Mouse (Mus musculus): ENCODE measurements around the gene Grin2b. TPM values are rescaled to one million over a fixed set of nuclear protein-coding genes. Genes with fewer than 3 reads are reported as not detected.

Grin2b gene
- polyA plus RNA-seq, 1 experiment = not detected

DNA sequence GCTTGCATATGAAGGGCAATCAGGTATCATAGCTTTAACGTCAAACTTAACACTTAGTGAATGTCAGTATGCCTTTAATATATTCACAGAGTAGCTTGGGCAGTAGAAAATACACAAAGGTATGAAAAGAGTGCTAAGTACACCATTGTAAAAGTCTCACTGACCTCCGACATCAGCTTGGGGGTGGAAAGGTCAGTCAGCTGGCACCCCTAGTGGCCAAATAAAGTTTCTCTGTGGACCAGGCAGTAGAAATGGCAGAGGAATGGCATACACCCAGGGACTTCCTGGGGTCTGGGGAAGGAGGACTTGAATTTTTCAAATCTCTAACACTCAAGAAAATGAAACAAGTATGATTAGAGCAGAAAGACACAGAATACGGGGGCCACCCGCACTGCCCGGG, 339.8 kb downstream of the Grin2b start:
- no peak for TF ChIP-seq FOSL1 (IDR thresholded peaks at IDR 0.05; ENCODE audit: insufficient read depth, low read length, poor library complexity, severe bottlenecking)

DNA sequence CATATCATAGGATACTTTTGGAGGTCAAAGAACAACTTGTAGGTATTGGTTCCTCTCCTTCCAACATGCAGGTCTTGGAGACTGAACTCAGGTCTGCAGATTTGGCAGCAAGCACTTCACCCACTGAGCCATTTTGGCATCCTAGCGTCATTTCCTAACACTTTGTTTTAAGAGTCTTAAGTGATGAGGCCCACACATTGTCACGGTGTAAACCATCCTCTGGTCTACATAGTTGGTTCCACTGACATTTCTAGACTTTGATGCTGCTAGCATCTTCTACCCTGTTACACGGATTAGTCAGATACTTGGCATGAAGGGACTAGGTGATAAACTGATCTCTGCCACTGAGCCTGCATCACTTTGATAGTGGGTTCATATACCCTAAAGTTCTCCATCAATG, 341.3 kb downstream of the Grin2b start:
- H3K79me3 ChIP-seq (ENCODE audit: low read depth) = no peaks in the 10 kb centered on the region
- no peak for TF ChIP-seq CEBPB (IDR thresholded peaks at IDR 0.05; ENCODE audit: low read depth)
- H3K79me2 ChIP-seq (ENCODE audit: control insufficient read depth, insufficient read depth) = no peaks in the 10 kb centered on the region
- H3K4me3 ChIP-seq (ENCODE audit: insufficient read depth, poor library complexity, severe bottlenecking) = no peak overlapping the region
- no peak overlapping the region for H3ac ChIP-seq (ENCODE audit: control insufficient read depth, insufficient read length, low read depth)
- no peaks in the 10 kb centered on the region for H3K36me3 ChIP-seq (ENCODE audit: control insufficient read depth, insufficient read depth)
- H3K27me3 ChIP-seq (ENCODE audit: control insufficient read depth, insufficient read depth, insufficient read length) = no peaks in the 10 kb centered on the region

More for the DNA sequence above, 339.8 kb downstream of the Grin2b start:
- H3ac ChIP-seq (ENCODE audit: control insufficient read depth, insufficient read length, low read depth) = no peak overlapping the region
- H3K79me2 ChIP-seq (ENCODE audit: control insufficient read depth, insufficient read depth) = no peaks in the 10 kb centered on the region
- H3K4me3 ChIP-seq (ENCODE audit: insufficient read depth, poor library complexity, severe bottlenecking) = no peak overlapping the region
- H3K27me3 ChIP-seq (ENCODE audit: control insufficient read depth, insufficient read depth, insufficient read length) = no peaks in the 10 kb centered on the region
- H3K36me3 ChIP-seq (ENCODE audit: control insufficient read depth, insufficient read depth) = no peaks in the 10 kb centered on the region
- H3K79me3 ChIP-seq (ENCODE audit: low read depth) = no peaks in the 10 kb centered on the region

DNA sequence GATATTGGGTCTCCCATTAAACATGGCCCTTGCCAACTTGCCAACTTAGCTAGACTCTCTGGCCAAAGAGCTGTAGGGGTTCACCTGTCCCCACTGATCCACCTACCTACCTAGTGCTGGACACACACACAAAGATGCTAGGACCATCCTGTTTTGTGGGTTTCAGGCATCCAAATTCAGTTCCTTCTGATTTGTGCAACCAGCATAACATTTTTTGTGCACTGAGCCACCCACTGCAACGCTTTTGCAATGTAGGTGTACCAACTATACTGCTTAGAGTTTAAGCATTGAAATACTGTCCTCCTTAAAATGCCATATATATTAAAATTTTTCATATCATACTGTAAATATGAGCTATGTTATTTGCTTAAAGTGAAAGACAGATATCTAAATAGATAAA, 342.3 kb downstream of the Grin2b start:
- H3K4me3 ChIP-seq (ENCODE audit: insufficient read depth, poor library complexity, severe bottlenecking) = no peak overlapping the region
- no peaks in the 10 kb centered on the region for H3K79me2 ChIP-seq (ENCODE audit: control insufficient read depth, insufficient read depth)
- H3ac ChIP-seq (ENCODE audit: control insufficient read depth, insufficient read length, low read depth) = no peak overlapping the region
- H3K27me3 ChIP-seq (ENCODE audit: control insufficient read depth, insufficient read depth, insufficient read length) = no peaks in the 10 kb centered on the region
- TF ChIP-seq MYOG (IDR thresholded peaks at IDR 0.05; ENCODE audit: control insufficient read depth, extremely low read depth, insufficient read length) (no peak), MAX (IDR thresholded peaks at IDR 0.05) (no peak), CEBPB (IDR thresholded peaks at IDR 0.05; ENCODE audit: low read depth) (no peak), MYOD1 (IDR thresholded peaks at IDR 0.05; ENCODE audit: control insufficient read depth, insufficient read length, low read depth) (no peak), FOSL1 (IDR thresholded peaks at IDR 0.05; ENCODE audit: insufficient read depth, low read length, poor library complexity, severe bottlenecking) (no peak), USF1 (IDR thresholded peaks at IDR 0.05; ENCODE audit: low read depth) (no peak)
- H3K36me3 ChIP-seq (ENCODE audit: control insufficient read depth, insufficient read depth) = no peaks in the 10 kb centered on the region
- H3K79me3 ChIP-seq (ENCODE audit: low read depth) = no peaks in the 10 kb centered on the region

DNA sequence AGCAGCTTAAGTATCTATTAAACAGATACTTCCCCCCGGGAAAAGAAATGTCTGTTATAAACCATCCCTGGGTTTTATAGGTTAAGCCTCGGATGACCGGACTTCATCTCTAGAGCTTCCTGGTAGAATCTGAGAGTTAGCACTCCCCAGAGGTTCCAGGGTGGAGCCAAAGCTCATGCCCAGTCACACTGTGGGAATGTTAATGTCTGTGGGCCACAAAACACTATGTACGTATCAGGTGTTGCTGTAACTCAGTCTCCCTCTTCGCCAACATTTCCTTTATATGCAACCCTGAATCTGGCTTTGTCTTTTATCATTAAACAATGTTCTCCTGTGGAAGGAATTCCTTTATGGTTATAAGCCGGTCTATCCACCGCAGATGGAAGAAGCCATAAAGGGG, 343.9 kb downstream of the Grin2b start:
- no peaks in the 10 kb centered on the region for H3K36me3 ChIP-seq (ENCODE audit: control insufficient read depth, insufficient read depth)
- H3K27me3 ChIP-seq (ENCODE audit: control insufficient read depth, insufficient read depth, insufficient read length) = no peaks in the 10 kb centered on the region
- H3K79me3 ChIP-seq (ENCODE audit: low read depth) = no peaks in the 10 kb centered on the region
- H3K4me3 ChIP-seq (ENCODE audit: insufficient read depth, poor library complexity, severe bottlenecking) = no peak overlapping the region
- no peak overlapping the region for H3ac ChIP-seq (ENCODE audit: control insufficient read depth, insufficient read length, low read depth)
- H3K79me2 ChIP-seq (ENCODE audit: control insufficient read depth, insufficient read depth) = no peaks in the 10 kb centered on the region
- TF ChIP-seq MYOG (IDR thresholded peaks at IDR 0.05; ENCODE audit: control insufficient read depth, extremely low read depth, insufficient read length) (no peak), MYOD1 (IDR thresholded peaks at IDR 0.05; ENCODE audit: control insufficient read depth, insufficient read length, low read depth) (no peak), USF1 (IDR thresholded peaks at IDR 0.05; ENCODE audit: low read depth) (no peak), CTCF (IDR thresholded peaks at IDR 0.05; ENCODE audit: control insufficient read depth, insufficient read depth, insufficient read length) (no peak), MAX (IDR thresholded peaks at IDR 0.05) (no peak), FOSL1 (IDR thresholded peaks at IDR 0.05; ENCODE audit: insufficient read depth, low read length, poor library complexity, severe bottlenecking) (no peak), CEBPB (IDR thresholded peaks at IDR 0.05; ENCODE audit: low read depth) (no peak)

DNA sequence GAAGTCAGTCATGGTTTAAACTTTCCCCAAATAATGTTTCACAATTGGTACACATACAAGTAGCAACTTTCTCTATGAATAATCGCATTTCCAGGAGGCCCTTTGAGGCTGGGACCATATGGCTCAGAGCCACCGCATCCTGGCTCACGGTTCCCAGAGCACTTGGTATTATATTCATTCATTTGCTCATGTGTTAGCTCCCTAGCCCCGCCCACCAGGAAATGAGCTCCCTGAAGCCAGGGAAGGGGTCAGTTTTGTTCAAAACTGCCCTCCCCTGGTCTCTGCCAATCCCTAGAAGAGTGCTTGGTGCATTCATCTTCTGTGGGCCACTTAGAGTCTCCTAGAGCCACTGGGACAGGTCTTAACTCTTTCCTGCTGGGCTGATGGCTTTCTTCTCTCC, 344.3 kb downstream of the Grin2b start:
- H3K4me3 ChIP-seq (ENCODE audit: insufficient read depth, poor library complexity, severe bottlenecking) = no peak overlapping the region
- TF ChIP-seq CEBPB (IDR thresholded peaks at IDR 0.05; ENCODE audit: low read depth) (no peak), USF1 (IDR thresholded peaks at IDR 0.05; ENCODE audit: low read depth) (no peak), MYOG (IDR thresholded peaks at IDR 0.05; ENCODE audit: control insufficient read depth, extremely low read depth, insufficient read length) (no peak), FOSL1 (IDR thresholded peaks at IDR 0.05; ENCODE audit: insufficient read depth, low read length, poor library complexity, severe bottlenecking) (no peak), CTCF (IDR thresholded peaks at IDR 0.05; ENCODE audit: control insufficient read depth, insufficient read depth, insufficient read length) (no peak), MYOD1 (IDR thresholded peaks at IDR 0.05; ENCODE audit: control insufficient read depth, insufficient read length, low read depth) (no peak), MAX (IDR thresholded peaks at IDR 0.05) (no peak)

DNA sequence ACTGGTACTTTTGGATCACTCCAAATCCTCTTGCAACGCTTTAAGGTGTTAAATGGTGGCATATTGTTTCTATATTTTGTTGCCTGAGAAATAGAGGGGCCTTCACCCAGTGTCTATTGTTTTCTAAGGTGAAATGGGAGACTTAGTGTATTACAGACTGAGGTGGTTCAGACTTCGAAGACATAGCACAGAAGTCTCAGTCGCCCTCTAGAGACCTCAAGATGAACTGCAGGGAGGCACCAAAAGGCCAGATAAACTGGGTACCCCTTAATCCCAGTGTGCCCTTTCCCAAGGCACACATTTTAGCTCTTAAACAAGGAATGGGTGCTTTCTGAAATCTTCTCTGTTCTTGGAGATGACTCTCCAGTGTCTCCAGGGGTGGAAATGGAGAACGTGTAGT, 345.4 kb downstream of the Grin2b start:
- Histone ChIP-seq H3K27me3 (ENCODE audit: control insufficient read depth, insufficient read depth, insufficient read length) (no peaks in the 10 kb centered on the region), H3K79me2 (ENCODE audit: control insufficient read depth, insufficient read depth) (no peaks in the 10 kb centered on the region), H3K36me3 (ENCODE audit: control insufficient read depth, insufficient read depth) (no peaks in the 10 kb centered on the region), H3K79me3 (ENCODE audit: low read depth) (no peaks in the 10 kb centered on the region), H3ac (ENCODE audit: control insufficient read depth, insufficient read length, low read depth) (no peak overlapping the region), H3K4me3 (ENCODE audit: insufficient read depth, poor library complexity, severe bottlenecking) (no peak overlapping the region)
- TF ChIP-seq MAX (IDR thresholded peaks at IDR 0.05) (no peak), FOSL1 (IDR thresholded peaks at IDR 0.05; ENCODE audit: insufficient read depth, low read length, poor library complexity, severe bottlenecking) (no peak), MYOG (IDR thresholded peaks at IDR 0.05; ENCODE audit: control insufficient read depth, extremely low read depth, insufficient read length) (no peak), CEBPB (IDR thresholded peaks at IDR 0.05; ENCODE audit: low read depth) (no peak), CTCF (IDR thresholded peaks at IDR 0.05; ENCODE audit: control insufficient read depth, insufficient read depth, insufficient read length) (no peak), MYOD1 (IDR thresholded peaks at IDR 0.05; ENCODE audit: control insufficient read depth, insufficient read length, low read depth) (no peak), USF1 (IDR thresholded peaks at IDR 0.05; ENCODE audit: low read depth) (no peak)

More for the DNA sequence above, 344.3 kb downstream of the Grin2b start:
- Histone ChIP-seq H3K79me2 (ENCODE audit: control insufficient read depth, insufficient read depth) (no peaks in the 10 kb centered on the region), H3K36me3 (ENCODE audit: control insufficient read depth, insufficient read depth) (no peaks in the 10 kb centered on the region), H3K79me3 (ENCODE audit: low read depth) (no peaks in the 10 kb centered on the region), H3K27me3 (ENCODE audit: control insufficient read depth, insufficient read depth, insufficient read length) (no peaks in the 10 kb centered on the region), H3ac (ENCODE audit: control insufficient read depth, insufficient read length, low read depth) (no peak overlapping the region)
